Mouse (Mus musculus) liver, embryonic 11.5 days (tissue): ENCODE measurements around the gene Olfr457. TPM values are rescaled to one million over a fixed set of nuclear protein-coding genes. Genes with fewer than 3 reads are reported as not detected.

ENCODE experiments used
- ATAC-seq: fragments of 200-750 bp; cut with Nextera tagmentation; replicated peaks from 2 replicates; pipeline ENCODE4 v1.8.0; 2017; ENCODE audit warnings: moderate number of reproducible peaks, mild to moderate bottlenecking, moderate TSS enrichment, moderate library complexity; ENCODE audit not compliant: low FRiP score
- DNase-seq: peaks from one replicate; pipeline ENCODE4 v3.0.0-alpha.2; 2017; ENCODE audit warnings: low spot score
- H3K27ac ChIP-seq: fragments of 300-500 bp; sonication (generic); 2 replicates; pipeline ENCODE4 v1.5.1; 2014; ENCODE audit warnings: mild to moderate bottlenecking, low read depth, low read length, control low read depth
- H3K27me3 ChIP-seq: fragments of 300-500 bp; sonication (generic); replicated peaks from 2 replicates; pipeline ENCODE4 v1.6.1; 2014; ENCODE audit warnings: low read length, mixed read lengths; ENCODE audit not compliant: control insufficient read depth, insufficient read depth
- H3K36me3 ChIP-seq: fragments of 300-500 bp; sonication (generic); 2 replicates; pipeline ENCODE4 v1.6.1; 2014; ENCODE audit warnings: mild to moderate bottlenecking, low read length, moderate library complexity, mixed read lengths; ENCODE audit not compliant: control insufficient read depth, insufficient read depth
- H3K4me1 ChIP-seq: fragments of 300-500 bp; sonication (generic); replicated peaks from 2 replicates; pipeline ENCODE4 v1.6.1; 2014; ENCODE audit warnings: low read length, mixed read lengths; ENCODE audit not compliant: control insufficient read depth, insufficient read depth
- H3K4me2 ChIP-seq: fragments of 300-500 bp; sonication (generic); 2 replicates; pipeline ENCODE4 v1.6.1; 2014; ENCODE audit warnings: mild to moderate bottlenecking, control low read depth, moderate library complexity
- H3K4me3 ChIP-seq: fragments of 300-500 bp; sonication (generic); 2 replicates; pipeline ENCODE4 v1.5.1; 2014; ENCODE audit warnings: low read depth, low read length, control low read depth
- H3K9ac ChIP-seq: fragments of 300-500 bp; sonication (generic); 2 replicates; pipeline ENCODE4 v1.6.1; 2014; ENCODE audit warnings: low read depth, low read length, control low read depth
- H3K9me3 ChIP-seq: fragments of 300-500 bp; sonication (generic); 2 replicates; pipeline ENCODE4 v1.6.1; 2016; ENCODE audit warnings: low read length, inconsistent platforms, mixed read lengths; ENCODE audit not compliant: control insufficient read depth
- WGBS: fragments of 180-500 bp; shearing (Covaris S2); extraction: QIAGEN DNeasy Blood & Tissue Kit; methylation state at CpG from one replicate; pipeline ENCODE4 v1.1.7; 2014; 5-methylcytosine and 5-hydroxymethylcytosine counted together
- polyA plus RNA-seq: library from polyadenylated mRNA; unstranded; fragments of >200 nt; fragmentation: Nextera tagmentation; extraction: Ambion mirVana; gene quantifications from 2 replicates; pipeline ENCODE4 v1.2.1, GENCODE M21; 2014

The Olfr457 gene
- polyA plus RNA-seq, 1 experiment from 2014 or later: not detected

GRCm38 (mm10) chr6:42465096-42465495 lies 11.0 kb downstream of the Olfr457 start, which contains the start of gene Olfr458:
Gene Olfr458 (minus strand): TSS chr6:42465196.
- Histone ChIP-seq H3K4me3 (no peak within 1 kb of the TSS), H3K4me2 (no peak within 1 kb of the TSS), H3K36me3 (no peaks in the 10 kb centered on the region), H3K9me3 (no peaks in the 10 kb centered on the region), H3K27ac (no peak within 1 kb of the TSS), H3K4me1 (no peaks in the 10 kb centered on the region), H3K9ac (no peak within 1 kb of the TSS), H3K27me3 (no peaks in the 10 kb centered on the region)
- no peak for DNase-seq
- no peak for ATAC-seq
- WGBS: 73% methylated on average over 1 of the region's 1 CpGs

- 80% methylated on average over 2 of the region's 2 CpGs for WGBS
- Histone ChIP-seq H3K27ac (no peak overlapping the region), H3K36me3 (no peaks in the 10 kb centered on the region), H3K4me3 (no peak overlapping the region), H3K4me1 (no peaks in the 10 kb centered on the region), H3K27me3 (no peaks in the 10 kb centered on the region), H3K4me2 (no peak overlapping the region), H3K9me3 (no peaks in the 10 kb centered on the region), H3K9ac (no peak overlapping the region)
- DNase-seq: no peak
- no peak for ATAC-seq
These were observed 28.8 kb downstream of the Olfr457 start for GRCm38 (mm10) chr6:42447381-42447780.

GRCm38 (mm10) chr6:42444491-42444890 lies 31.6 kb downstream of the Olfr457 start:
- H3K27me3 ChIP-seq: no peaks in the 10 kb centered on the region
- no peak overlapping the region for H3K4me3 ChIP-seq
- no peak overlapping the region for H3K27ac ChIP-seq
- no peak overlapping the region for H3K9ac ChIP-seq
- no peaks in the 10 kb centered on the region for H3K9me3 ChIP-seq
- no peaks in the 10 kb centered on the region for H3K4me1 ChIP-seq
- WGBS: 63% methylated on average over 2 of the region's 2 CpGs
- no peak for DNase-seq
- no peaks in the 10 kb centered on the region for H3K36me3 ChIP-seq
- no peak for ATAC-seq
- H3K4me2 ChIP-seq: no peak overlapping the region

- H3K36me3 ChIP-seq: no peaks in the 10 kb centered on the region
- WGBS: 54% methylated on average over 2 of the region's 2 CpGs
These were observed 34.7 kb downstream of the Olfr457 start for GRCm38 (mm10) chr6:42441395-42441794.

GRCm38 (mm10) chr6:42435490-42435889 lies 40.6 kb downstream of the Olfr457 start:
- no peaks in the 10 kb centered on the region for H3K27me3 ChIP-seq
- WGBS: 60% methylated on average over 2 of the region's 2 CpGs
- no peak for ATAC-seq

More at GRCm38 (mm10) chr6:42441395-42441794, 34.7 kb downstream of the Olfr457 start:
- Histone ChIP-seq H3K4me2 (no peak overlapping the region), H3K9ac (no peak overlapping the region), H3K9me3 (no peaks in the 10 kb centered on the region), H3K27me3 (no peaks in the 10 kb centered on the region), H3K27ac (no peak overlapping the region), H3K4me1 (no peaks in the 10 kb centered on the region), H3K4me3 (no peak overlapping the region)
- DNase-seq (no peak), ATAC-seq (no peak)

GRCm38 (mm10) chr6:42434446-42434845 lies 41.7 kb downstream of the Olfr457 start, which contains the start of gene Tas2r126:
Gene Tas2r126 (plus strand): TSS chr6:42434535.
- Histone ChIP-seq H3K27ac (no peak within 1 kb of the TSS), H3K27me3 (no peaks in the 10 kb centered on the region), H3K4me1 (no peaks in the 10 kb centered on the region), H3K4me3 (no peak within 1 kb of the TSS), H3K9ac (no peak within 1 kb of the TSS), H3K36me3 (no peaks in the 10 kb centered on the region), H3K4me2 (no peak within 1 kb of the TSS), H3K9me3 (no peaks in the 10 kb centered on the region)
- ATAC-seq: no peak
- no peak for DNase-seq
- WGBS: 58% methylated on average over 6 of the region's 6 CpGs

More at GRCm38 (mm10) chr6:42435490-42435889, 40.6 kb downstream of the Olfr457 start:
- no peak overlapping the region for H3K27ac ChIP-seq
- no peak for DNase-seq
- H3K36me3 ChIP-seq: no peaks in the 10 kb centered on the region
- no peaks in the 10 kb centered on the region for H3K4me1 ChIP-seq
- no peak overlapping the region for H3K9ac ChIP-seq
- H3K9me3 ChIP-seq: no peaks in the 10 kb centered on the region
- H3K4me2 ChIP-seq: no peak overlapping the region
- no peak overlapping the region for H3K4me3 ChIP-seq

- Histone ChIP-seq H3K9me3 (no peaks in the 10 kb centered on the region), H3K4me3 (no peak overlapping the region), H3K36me3 (no peaks in the 10 kb centered on the region), H3K4me2 (no peak overlapping the region), H3K9ac (no peak overlapping the region), H3K27me3 (no peaks in the 10 kb centered on the region), H3K27ac (no peak overlapping the region), H3K4me1 (no peaks in the 10 kb centered on the region)
- DNase-seq: no peak
- ATAC-seq: no peak
- WGBS: 59% methylated on average over 2 of the region's 2 CpGs
These were observed 42.6 kb downstream of the Olfr457 start for GRCm38 (mm10) chr6:42433554-42433953.

- WGBS: 81% methylated on average over 4 of the region's 4 CpGs
- ATAC-seq: no peak
- H3K4me1 ChIP-seq: no peaks in the 10 kb centered on the region
These were observed 49.8 kb downstream of the Olfr457 start for GRCm38 (mm10) chr6:42426337-42426736.

GRCm38 (mm10) chr6:42424472-42424871 lies 51.7 kb downstream of the Olfr457 start:
- Histone ChIP-seq H3K4me3 (no peak overlapping the region), H3K36me3 (no peaks in the 10 kb centered on the region), H3K9me3 (no peaks in the 10 kb centered on the region), H3K4me1 (no peaks in the 10 kb centered on the region), H3K27me3 (no peaks in the 10 kb centered on the region), H3K27ac (no peak overlapping the region), H3K4me2 (no peak overlapping the region), H3K9ac (no peak overlapping the region)
- ATAC-seq (no peak), DNase-seq (no peak)
- 85% methylated on average over 3 of the region's 3 CpGs for WGBS

More at GRCm38 (mm10) chr6:42426337-42426736, 49.8 kb downstream of the Olfr457 start:
- no peaks in the 10 kb centered on the region for H3K9me3 ChIP-seq
- no peaks in the 10 kb centered on the region for H3K27me3 ChIP-seq
- H3K27ac ChIP-seq: no peak overlapping the region
- H3K9ac ChIP-seq: no peak overlapping the region
- H3K4me3 ChIP-seq: no peak overlapping the region
- H3K36me3 ChIP-seq: no peaks in the 10 kb centered on the region
- DNase-seq: no peak
- H3K4me2 ChIP-seq: no peak overlapping the region
